Mouse (Mus musculus) monocyte, adult 2 months (primary cell): ENCODE measurements around the gene Ttc28.

Source experiments
- DNase-seq, 2 experiments: peaks; one replicate each; pipeline ENCODE4 v3.0.0; 2022; ENCODE audit warnings: low spot score in 2 of 2, low read depth in 1 of 2

Gene Ttc28

DNA sequence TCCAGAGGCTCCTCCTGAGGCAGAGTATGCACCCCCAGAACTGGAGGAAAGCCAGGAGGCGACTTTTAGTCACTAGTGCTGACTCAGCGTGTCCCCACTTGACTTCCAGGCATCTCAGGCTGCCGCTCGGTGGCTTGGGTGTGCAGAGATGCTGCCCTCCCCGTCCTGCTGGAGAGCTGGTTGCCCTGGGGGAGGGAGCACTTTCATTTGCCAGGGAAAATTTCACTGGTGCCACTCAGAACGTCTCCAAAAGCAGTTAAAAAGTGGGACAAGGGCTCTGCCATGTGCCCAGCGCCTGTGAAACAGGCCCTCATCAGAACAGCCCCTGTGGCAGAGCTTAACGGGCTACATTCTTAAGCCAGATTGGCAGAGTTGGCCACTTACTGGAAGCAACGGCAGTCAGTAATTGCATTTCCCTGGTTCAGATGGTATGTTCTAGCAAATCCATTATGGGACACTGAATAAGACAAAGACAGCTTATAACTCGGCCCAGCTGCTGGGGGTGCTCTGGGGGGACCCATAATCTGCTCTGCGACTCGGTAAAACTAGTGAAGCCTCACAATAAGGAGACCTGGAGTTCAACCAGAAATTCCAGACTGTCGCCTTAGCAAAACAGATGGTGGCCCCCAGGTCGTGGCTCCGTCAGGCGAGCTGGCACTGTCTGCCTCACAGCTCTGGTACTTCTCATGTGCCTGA lies 321.5 kb downstream of the Ttc28 start:
- DNase-seq, result no peak

DNA sequence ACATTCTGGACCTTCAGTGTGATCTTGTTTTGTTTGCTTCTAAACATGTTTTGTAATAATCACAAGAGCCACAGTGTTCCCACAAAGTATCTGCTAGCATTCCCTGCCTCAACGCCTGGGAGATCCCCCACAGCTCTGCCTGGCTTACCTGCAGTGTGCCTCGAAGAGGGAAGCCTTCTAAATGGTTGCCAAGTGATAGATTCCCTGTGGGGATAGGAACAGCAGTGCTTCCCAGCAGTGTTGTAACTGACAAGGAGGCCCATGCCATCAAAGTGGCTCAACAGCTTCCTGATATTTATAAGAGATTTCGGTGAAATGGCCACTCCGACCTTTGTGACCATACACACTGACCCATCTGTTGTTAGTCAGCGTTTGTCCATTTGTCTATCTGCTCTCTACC lies 324.6 kb downstream of the Ttc28 start:
- DNase-seq, result no peak

- DNase-seq, result no peak
Measured at GRCm38 (mm10) chr5:111204976-111205586, 325.5 kb downstream of the Ttc28 start.

- no peak for DNase-seq
Measured at GRCm38 (mm10) chr5:111205817-111206216, 326.2 kb downstream of the Ttc28 start.

GRCm38 (mm10) chr5:111207924-111208659 lies 328.5 kb downstream of the Ttc28 start:
- no peak for DNase-seq

DNA sequence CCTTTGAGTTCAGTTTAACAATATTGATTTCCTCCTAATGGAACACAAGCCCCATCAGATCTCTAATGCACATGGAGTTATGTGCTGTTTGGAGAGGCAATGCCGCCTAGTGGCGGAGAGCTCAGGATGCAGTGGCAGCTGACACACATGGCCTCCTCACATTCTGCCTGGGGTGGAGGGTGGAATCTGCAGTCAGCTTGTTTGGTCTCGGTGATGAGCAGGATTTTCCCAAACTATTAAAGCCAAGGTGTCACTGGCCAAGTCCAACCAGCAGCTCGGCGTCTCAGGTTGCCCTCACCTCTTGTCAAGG lies 329.0 kb downstream of the Ttc28 start:
- DNase-seq, result no peak

- DNase-seq, result no peak
Measured at GRCm38 (mm10) chr5:111213935-111214450, 334.4 kb downstream of the Ttc28 start.

- no peak for DNase-seq
Measured at GRCm38 (mm10) chr5:111214890-111215289, 335.3 kb downstream of the Ttc28 start.

DNA sequence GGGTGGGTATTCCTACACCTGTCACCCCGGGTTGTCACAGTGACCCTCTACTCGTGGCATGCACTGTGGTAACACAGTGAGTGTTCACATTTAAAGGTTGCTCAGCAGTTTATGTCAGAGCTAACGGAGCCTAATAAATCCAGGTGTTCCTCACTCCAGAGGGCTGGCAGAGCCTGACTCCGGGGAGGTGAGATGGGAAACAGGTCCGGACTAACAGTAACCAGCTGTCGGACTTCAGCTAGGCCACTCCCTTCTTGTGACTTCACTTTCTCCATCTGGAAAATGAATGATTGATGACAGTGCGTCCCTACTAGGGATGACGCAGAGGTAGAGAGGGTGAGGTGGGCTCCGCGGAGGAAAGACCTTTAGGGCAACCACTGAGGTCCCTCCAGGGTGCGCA lies 336.1 kb downstream of the Ttc28 start:
- DNase-seq, result no peak

DNA sequence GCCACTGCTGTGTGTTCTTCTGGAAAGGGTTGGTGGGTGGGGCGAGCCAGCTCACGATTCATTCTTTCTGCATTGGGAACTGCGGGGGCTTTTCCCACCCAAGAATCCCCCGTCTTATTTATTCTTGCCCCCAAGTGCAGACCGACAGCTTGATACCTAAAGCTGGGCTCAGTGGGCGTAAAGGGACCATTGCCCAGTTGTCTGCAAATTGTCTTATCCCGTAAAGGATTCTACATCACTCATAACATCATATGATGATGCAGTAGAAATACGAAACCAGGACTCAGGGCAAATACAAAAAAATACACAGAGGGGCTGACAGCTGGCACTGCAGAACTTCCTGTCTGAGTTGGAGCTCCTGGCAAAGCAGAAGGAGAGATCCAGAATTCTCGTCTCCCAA lies 336.6 kb downstream of the Ttc28 start:
- no peak for DNase-seq

- no peak for DNase-seq
Measured at GRCm38 (mm10) chr5:111217447-111218110, 338.0 kb downstream of the Ttc28 start.

DNA sequence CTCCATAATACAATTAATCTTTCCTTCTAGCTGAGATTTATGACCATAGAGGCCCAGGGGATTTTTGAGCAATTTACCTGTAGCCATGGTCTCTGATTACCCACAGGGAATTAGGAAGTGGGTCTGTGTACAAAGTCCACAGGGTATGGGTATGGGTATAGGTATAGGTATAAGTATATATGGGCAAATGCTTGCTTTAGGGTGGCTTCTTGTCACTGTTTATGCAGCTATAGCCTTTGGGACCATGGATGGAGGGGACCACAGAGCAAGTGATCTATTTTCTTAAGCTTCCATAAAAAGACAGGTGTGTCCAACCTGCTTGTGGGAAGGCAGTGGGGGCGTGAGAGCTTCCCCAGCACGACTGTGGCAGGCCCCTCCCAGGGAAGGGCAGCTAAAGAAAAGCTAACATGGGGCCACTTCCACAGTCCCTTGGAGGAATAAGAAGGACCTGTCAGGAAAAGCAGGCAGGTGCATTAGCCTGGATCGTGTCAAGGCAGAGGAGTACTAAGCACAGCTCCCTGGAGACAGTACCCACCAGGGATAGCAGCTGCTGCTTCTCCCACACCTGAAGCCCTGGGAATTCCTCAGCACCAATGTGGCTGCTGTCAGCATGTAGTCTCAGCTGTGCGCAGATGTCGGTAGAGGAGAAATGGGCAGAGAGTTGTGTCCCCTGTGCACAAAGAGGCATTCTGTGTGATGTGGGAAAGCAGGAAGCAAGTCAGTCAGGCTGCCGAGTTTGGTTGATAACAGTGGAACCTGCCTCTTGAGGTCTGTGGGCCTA lies 338.7 kb downstream of the Ttc28 start:
- DNase-seq, result no peak

GRCm38 (mm10) chr5:111218998-111219397 lies 339.4 kb downstream of the Ttc28 start:
- DNase-seq, result no peak

DNA sequence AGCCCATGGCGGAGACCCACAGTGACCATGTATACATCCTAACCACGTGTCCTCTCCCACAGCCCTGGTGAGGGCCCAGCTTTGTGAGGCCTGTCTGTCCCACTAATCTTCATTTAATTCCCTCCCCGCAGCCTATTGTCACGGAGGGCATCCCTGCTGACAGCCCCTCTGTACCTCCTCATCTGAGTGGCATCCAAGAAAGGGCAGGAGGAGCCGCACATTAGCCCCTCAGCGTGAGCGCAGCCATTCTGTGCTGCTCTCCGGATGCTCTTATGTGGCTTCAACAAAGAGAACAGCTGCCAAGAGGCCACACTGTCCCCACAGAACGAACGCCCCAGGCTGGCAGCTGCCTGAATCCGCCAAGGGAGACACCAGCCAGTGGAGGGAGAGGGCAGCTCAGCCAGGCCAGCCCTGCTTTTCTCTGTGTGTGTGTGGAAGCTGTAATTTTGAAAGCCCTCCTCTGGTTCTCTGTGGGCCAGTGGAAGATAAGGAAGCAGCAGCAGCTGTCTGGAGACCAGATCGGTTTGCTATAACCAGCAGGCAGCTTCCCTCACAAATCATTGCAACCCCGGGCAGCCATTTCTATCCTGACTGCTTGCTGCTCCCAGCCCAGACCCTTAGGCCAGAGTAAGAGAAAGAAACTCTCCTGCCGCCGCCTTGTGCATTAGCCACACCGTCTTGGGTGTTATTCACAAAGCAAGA lies 341.2 kb downstream of the Ttc28 start:
- no peak for DNase-seq

DNA sequence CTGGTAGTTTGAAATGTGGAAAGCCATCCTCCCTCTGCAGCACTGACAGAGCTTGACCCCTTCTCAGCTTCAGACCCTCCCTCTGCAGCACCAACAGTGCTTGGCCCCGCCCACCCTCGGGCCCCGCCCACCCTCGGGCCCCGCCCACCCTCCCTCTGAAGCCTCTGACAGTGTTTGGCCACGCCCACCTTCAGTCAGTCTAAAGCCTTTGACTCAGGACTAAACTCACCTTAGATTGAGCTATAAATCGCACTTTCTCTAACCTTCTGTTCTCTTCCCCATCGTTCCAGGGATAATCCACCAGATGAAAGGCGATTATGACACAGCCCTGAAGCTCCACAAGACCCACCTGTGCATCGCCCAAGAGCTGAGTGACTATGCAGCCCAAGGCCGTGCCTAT lies 343.2 kb downstream of the Ttc28 start:
- DNase-seq, result no peak

DNA sequence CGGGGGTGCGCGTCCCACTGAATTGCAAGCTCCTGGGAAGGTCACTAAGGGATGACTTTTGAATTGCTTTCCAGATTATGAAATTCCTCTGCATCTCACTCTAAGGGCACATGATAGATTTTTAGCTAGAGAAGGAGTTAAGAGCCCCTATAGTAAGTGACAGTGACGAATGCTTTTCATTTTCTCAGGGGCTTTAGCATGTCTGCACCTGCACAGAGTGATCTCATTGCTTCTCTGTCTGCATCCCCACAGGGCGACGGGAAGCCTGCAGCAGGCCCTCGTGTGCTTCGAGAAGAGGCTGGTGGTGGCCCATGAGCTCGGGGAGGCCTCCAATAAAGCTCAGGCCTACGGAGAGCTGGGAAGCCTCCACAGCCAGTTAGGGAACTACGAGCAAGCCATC lies 345.7 kb downstream of the Ttc28 start:
- no peak for DNase-seq

DNA sequence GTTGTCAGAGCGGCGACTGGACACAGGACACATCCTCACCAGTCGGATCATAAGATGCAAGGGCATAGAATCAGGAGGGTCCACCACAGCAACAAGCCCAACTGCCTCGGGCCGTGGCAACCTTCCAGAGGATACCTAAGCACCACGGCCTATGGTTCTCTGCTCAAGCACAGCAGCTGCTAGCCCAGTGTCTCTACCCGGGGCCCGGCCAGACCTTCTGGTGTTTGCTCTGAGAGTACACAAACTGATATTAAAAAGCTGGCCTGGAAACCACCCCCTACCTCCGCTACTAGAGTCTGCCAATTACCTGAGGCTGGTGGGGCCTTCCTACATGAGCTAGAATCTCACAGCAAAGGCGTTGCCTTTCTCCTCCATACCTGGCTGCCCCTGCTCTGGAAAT lies 346.9 kb downstream of the Ttc28 start:
- DNase-seq, result no peak

DNA sequence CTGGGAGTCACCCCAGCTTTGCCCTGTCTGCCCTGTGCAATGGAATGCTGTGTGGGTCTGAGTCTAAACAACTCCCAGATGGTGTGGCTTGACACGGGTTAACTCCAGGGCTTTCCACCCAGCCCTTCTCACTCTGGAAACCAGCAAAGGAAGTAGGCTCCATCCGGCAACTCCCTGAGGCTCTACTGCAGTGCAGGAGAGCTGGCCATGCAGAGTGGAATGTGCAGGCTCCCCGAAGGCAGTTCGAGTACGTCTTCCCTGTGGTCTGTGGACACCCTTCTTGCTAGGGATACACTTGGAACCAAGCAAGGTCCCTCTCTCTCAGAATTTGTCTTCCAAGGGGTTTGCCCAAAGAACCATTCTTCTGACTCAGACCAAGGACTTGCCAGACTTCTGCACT lies 348.2 kb downstream of the Ttc28 start:
- DNase-seq, result no peak

DNA sequence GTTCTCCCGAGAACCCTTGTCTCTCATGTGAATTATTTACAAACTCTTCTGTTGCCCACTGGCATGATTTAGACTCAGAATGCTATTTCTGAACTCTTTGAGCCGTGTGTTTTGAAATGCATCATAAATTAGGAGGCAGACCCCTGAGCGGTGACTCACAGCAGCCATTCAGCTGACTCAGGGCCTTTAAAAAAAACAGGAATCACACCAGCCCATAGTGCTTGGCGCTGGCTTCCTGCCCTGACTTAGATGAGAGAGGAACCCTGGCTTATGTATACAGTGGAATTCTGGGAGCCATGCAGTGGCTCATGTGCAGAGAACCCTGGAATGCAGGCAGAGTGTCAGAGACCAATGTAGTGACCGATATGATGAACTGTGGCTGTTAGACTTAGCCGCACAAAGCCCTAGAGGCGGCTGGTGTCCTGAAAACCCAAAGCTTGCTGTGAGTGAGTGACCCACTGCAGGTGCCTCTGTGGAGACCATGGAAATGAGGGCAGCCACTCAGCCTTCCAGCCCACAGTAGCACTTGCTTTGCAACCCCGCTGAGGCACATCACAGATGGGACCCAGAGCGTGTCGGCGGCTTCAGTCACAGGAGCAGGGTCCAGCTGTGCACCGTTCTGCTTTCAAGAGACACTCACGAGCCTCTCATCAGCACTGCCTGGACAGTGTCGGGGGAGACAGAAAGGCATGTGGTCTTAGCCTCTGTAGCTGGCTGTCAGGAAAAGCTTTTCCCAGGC lies 348.9 kb downstream of the Ttc28 start:
- no peak for DNase-seq

DNA sequence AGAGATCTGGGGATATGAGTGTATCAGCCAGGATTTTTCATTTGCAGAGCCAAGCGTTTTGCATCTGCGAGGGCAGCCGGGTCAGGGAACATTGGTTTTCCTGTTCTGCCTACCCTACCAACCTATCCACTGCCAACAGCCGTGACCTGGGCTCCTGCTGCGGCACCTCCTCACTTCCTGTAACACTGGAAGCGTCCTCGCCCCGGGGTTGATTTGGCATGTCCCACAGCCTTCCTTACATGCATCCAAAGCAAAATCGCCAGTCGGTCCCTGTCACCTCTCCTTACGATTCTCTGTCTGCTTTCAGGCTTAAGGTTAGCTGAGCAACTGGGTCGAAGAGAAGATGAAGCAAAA lies 349.4 kb downstream of the Ttc28 start:
- DNase-seq, result no peak
